Mouse (Mus musculus): ENCODE results near the gene Zfp819. TPM values are rescaled to one million over a fixed set of nuclear protein-coding genes. Genes with fewer than 3 reads are reported as not detected.

Gene Zfp819
- 0.21 TPM in 1 of 2 replicates, not detected in the other for polyA plus RNA-seq (2014; fragmentation: Nextera tagmentation; extraction: Ambion mirVana)

- peak; percentile 49; the same call in 1 of the 2 replicates for ATAC-seq (replicated peaks; ENCODE audit: insufficient number of reproducible peaks, low FRiP score, low TSS enrichment)
- H3K27ac ChIP-seq (ENCODE audit: low read depth, low read length) = no peak within 1 kb of the TSS
- peak within 1 kb of the TSS; percentile 25 for H3K4me3 ChIP-seq (ENCODE audit: low read depth, low read length)
- H3K9me3 ChIP-seq (replicated peaks; ENCODE audit: control insufficient read depth, low read length) = no peaks in the 10 kb centered on the region
- H3K9ac ChIP-seq (ENCODE audit: low read depth, low read length) = no peak within 1 kb of the TSS
- H3K36me3 ChIP-seq (ENCODE audit: control insufficient read depth, insufficient read depth, low read length) = no peaks in the 10 kb centered on the region
- WGBS (ENCODE audit: insufficient replicate concordance) = 10% methylated on average over 41 of the region's 41 CpGs
- H3K27me3 ChIP-seq (ENCODE audit: control insufficient read depth, insufficient read depth, low read length) = peaks cover 4% of the 10 kb centered on the region; the same call in 1 of the 2 replicates
- H3K4me2 ChIP-seq = peak within 1 kb of the TSS; percentile 53
- no peaks in the 10 kb centered on the region for H3K4me1 ChIP-seq (ENCODE audit: control insufficient read depth, insufficient read depth, low read length)
Measured at GRCm38 (mm10) chr7:43606896-43607742, at the start of gene Zfp819. Zfp819 (plus strand) TSS chr7:43607169.

GRCm38 (mm10) chr7:43562006-43562633 is 44.8 kb upstream of the Zfp819 start, which contains the start of gene Zfp658:
Zfp658 (plus strand) TSS chr7:43562256.
- H3K4me2 ChIP-seq = peak within 1 kb of the TSS; percentile 89
- no peaks in the 10 kb centered on the region for H3K27me3 ChIP-seq (ENCODE audit: control insufficient read depth, insufficient read depth, low read length)
- H3K27ac ChIP-seq (ENCODE audit: low read depth, low read length) = peak within 1 kb of the TSS; percentile 78
- no peaks in the 10 kb centered on the region for H3K36me3 ChIP-seq (ENCODE audit: control insufficient read depth, insufficient read depth, low read length)
- H3K9me3 ChIP-seq (replicated peaks; ENCODE audit: control insufficient read depth, low read length) = no peaks in the 10 kb centered on the region
- peak; percentile 73; the same call in 1 of the 2 replicates for ATAC-seq (replicated peaks; ENCODE audit: insufficient number of reproducible peaks, low FRiP score, low TSS enrichment)
- peak within 1 kb of the TSS; percentile 83 for H3K9ac ChIP-seq (ENCODE audit: low read depth, low read length)
- 0 out of 2 replicates have a peak, but pooled peaks cover 3% of the 10 kb centered on the region for H3K4me1 ChIP-seq (ENCODE audit: control insufficient read depth, insufficient read depth, low read length)
- under 1% methylated on average over 27 of the region's 27 CpGs for WGBS (ENCODE audit: insufficient replicate concordance)
- H3K4me3 ChIP-seq (ENCODE audit: low read depth, low read length) = peak within 1 kb of the TSS; percentile 70

GRCm38 (mm10) chr7:43562651-43563070 is 44.3 kb upstream of the Zfp819 start:
- Histone ChIP-seq H3K27me3 (ENCODE audit: control insufficient read depth, insufficient read depth, low read length) (no peaks in the 10 kb centered on the region), H3K27ac (ENCODE audit: low read depth, low read length) (peak overlapping the region; percentile 78; the same call in 1 of the 2 replicates), H3K9me3 (replicated peaks; ENCODE audit: control insufficient read depth, low read length) (no peaks in the 10 kb centered on the region), H3K4me1 (ENCODE audit: control insufficient read depth, insufficient read depth, low read length) (0 out of 2 replicates have a peak, but pooled peaks cover 3% of the 10 kb centered on the region), H3K36me3 (ENCODE audit: control insufficient read depth, insufficient read depth, low read length) (0 out of 2 replicates have a peak, but pooled peaks cover under 1% of the 10 kb centered on the region), H3K4me2 (peak overlapping the region; percentile 89), H3K9ac (ENCODE audit: low read depth, low read length) (peak overlapping the region; percentile 83), H3K4me3 (ENCODE audit: low read depth, low read length) (peak overlapping the region; percentile 70)
- WGBS (ENCODE audit: insufficient replicate concordance) = 0% methylated on average over 10 of the region's 10 CpGs
- ATAC-seq (replicated peaks; ENCODE audit: insufficient number of reproducible peaks, low FRiP score, low TSS enrichment) = no peak

- peak overlapping the region; percentile 89 for H3K4me2 ChIP-seq
- H3K4me1 ChIP-seq (ENCODE audit: control insufficient read depth, insufficient read depth, low read length) = 0 out of 2 replicates have a peak, but pooled peaks cover 3% of the 10 kb centered on the region
- peak overlapping the region; percentile 47; the same call in 1 of the 2 replicates for H3K9ac ChIP-seq (ENCODE audit: low read depth, low read length)
- H3K36me3 ChIP-seq (ENCODE audit: control insufficient read depth, insufficient read depth, low read length) = 0 out of 2 replicates have a peak, but pooled peaks cover 2% of the 10 kb centered on the region
- no peak overlapping the region for H3K27ac ChIP-seq (ENCODE audit: low read depth, low read length)
- WGBS (ENCODE audit: insufficient replicate concordance) = 54% methylated on average over 6 of the region's 6 CpGs
- no peaks in the 10 kb centered on the region for H3K27me3 ChIP-seq (ENCODE audit: control insufficient read depth, insufficient read depth, low read length)
- no peak for ATAC-seq (replicated peaks; ENCODE audit: insufficient number of reproducible peaks, low FRiP score, low TSS enrichment)
- H3K4me3 ChIP-seq (ENCODE audit: low read depth, low read length) = peak overlapping the region; percentile 70; the same call in 1 of the 2 replicates
- no peaks in the 10 kb centered on the region for H3K9me3 ChIP-seq (replicated peaks; ENCODE audit: control insufficient read depth, low read length)
Measured at GRCm38 (mm10) chr7:43563300-43563699, 43.7 kb upstream of the Zfp819 start.

- Histone ChIP-seq H3K4me3 (ENCODE audit: low read depth, low read length) (no peak overlapping the region), H3K9me3 (replicated peaks; ENCODE audit: control insufficient read depth, low read length) (no peaks in the 10 kb centered on the region), H3K4me1 (ENCODE audit: control insufficient read depth, insufficient read depth, low read length) (no peaks in the 10 kb centered on the region), H3K27me3 (ENCODE audit: control insufficient read depth, insufficient read depth, low read length) (no peaks in the 10 kb centered on the region), H3K27ac (ENCODE audit: low read depth, low read length) (no peak overlapping the region), H3K9ac (ENCODE audit: low read depth, low read length) (no peak overlapping the region), H3K4me2 (no peak overlapping the region), H3K36me3 (ENCODE audit: control insufficient read depth, insufficient read depth, low read length) (peaks cover 13% of the 10 kb centered on the region; the same call in 1 of the 2 replicates)
- no peak for ATAC-seq (replicated peaks; ENCODE audit: insufficient number of reproducible peaks, low FRiP score, low TSS enrichment)
- 80% methylated on average over 2 of the region's 2 CpGs for WGBS (ENCODE audit: insufficient replicate concordance)
Measured at GRCm38 (mm10) chr7:43571216-43571615, 35.8 kb upstream of the Zfp819 start.

GRCm38 (mm10) chr7:43579440-43580171 is 27.4 kb upstream of the Zfp819 start, which contains the start of gene Zfp719:
Zfp719 (plus strand) TSS chr7:43579610.
- Histone ChIP-seq H3K4me2 (peak within 1 kb of the TSS; percentile 79), H3K9ac (ENCODE audit: low read depth, low read length) (peak within 1 kb of the TSS; percentile 85), H3K4me1 (ENCODE audit: control insufficient read depth, insufficient read depth, low read length) (peaks cover 4% of the 10 kb centered on the region), H3K27me3 (ENCODE audit: control insufficient read depth, insufficient read depth, low read length) (no peaks in the 10 kb centered on the region), H3K9me3 (replicated peaks; ENCODE audit: control insufficient read depth, low read length) (no peaks in the 10 kb centered on the region), H3K36me3 (ENCODE audit: control insufficient read depth, insufficient read depth, low read length) (peaks cover 5% of the 10 kb centered on the region), H3K4me3 (ENCODE audit: low read depth, low read length) (peak within 1 kb of the TSS; percentile 78), H3K27ac (ENCODE audit: low read depth, low read length) (peak within 1 kb of the TSS; percentile 85)
- under 1% methylated on average over 37 of the region's 37 CpGs for WGBS (ENCODE audit: insufficient replicate concordance)
- peak; percentile 94 for ATAC-seq (replicated peaks; ENCODE audit: insufficient number of reproducible peaks, low FRiP score, low TSS enrichment)

GRCm38 (mm10) chr7:43580526-43580925 is 26.4 kb upstream of the Zfp819 start:
- Histone ChIP-seq H3K9ac (ENCODE audit: low read depth, low read length) (peak overlapping the region; percentile 85), H3K4me3 (ENCODE audit: low read depth, low read length) (peak overlapping the region; percentile 78), H3K4me1 (ENCODE audit: control insufficient read depth, insufficient read depth, low read length) (peaks cover 4% of the 10 kb centered on the region), H3K9me3 (replicated peaks; ENCODE audit: control insufficient read depth, low read length) (no peaks in the 10 kb centered on the region), H3K27me3 (ENCODE audit: control insufficient read depth, insufficient read depth, low read length) (no peaks in the 10 kb centered on the region), H3K27ac (ENCODE audit: low read depth, low read length) (no peak overlapping the region), H3K4me2 (peak overlapping the region; percentile 79), H3K36me3 (ENCODE audit: control insufficient read depth, insufficient read depth, low read length) (peaks cover 11% of the 10 kb centered on the region)
- 71% methylated on average over 5 of the region's 5 CpGs for WGBS (ENCODE audit: insufficient replicate concordance)
- ATAC-seq (replicated peaks; ENCODE audit: insufficient number of reproducible peaks, low FRiP score, low TSS enrichment) = no peak

GRCm38 (mm10) chr7:43584790-43585189 is 22.2 kb upstream of the Zfp819 start:
- ATAC-seq (replicated peaks; ENCODE audit: insufficient number of reproducible peaks, low FRiP score, low TSS enrichment) = no peak
- Histone ChIP-seq H3K9me3 (replicated peaks; ENCODE audit: control insufficient read depth, low read length) (no peaks in the 10 kb centered on the region), H3K27ac (ENCODE audit: low read depth, low read length) (no peak overlapping the region), H3K9ac (ENCODE audit: low read depth, low read length) (no peak overlapping the region), H3K4me3 (ENCODE audit: low read depth, low read length) (no peak overlapping the region), H3K4me2 (no peak overlapping the region), H3K4me1 (ENCODE audit: control insufficient read depth, insufficient read depth, low read length) (peaks cover 4% of the 10 kb centered on the region), H3K36me3 (ENCODE audit: control insufficient read depth, insufficient read depth, low read length) (peaks cover 37% of the 10 kb centered on the region), H3K27me3 (ENCODE audit: control insufficient read depth, insufficient read depth, low read length) (no peaks in the 10 kb centered on the region)
- WGBS (ENCODE audit: insufficient replicate concordance) = 91% methylated on average over 5 of the region's 5 CpGs
